Mouse (Mus musculus): ENCODE results near the gene Cyp26c1. TPM values are rescaled to one million over a fixed set of nuclear protein-coding genes. Genes with fewer than 3 reads are reported as not detected.

Cyp26c1 gene
- polyA plus RNA-seq, 2 experiments from 2014 or later, result not detected

GRCm38 (mm10) chr19:37699711-37700110, 14.3 kb downstream of the Cyp26c1 start:
- no peak for ATAC-seq

GRCm38 (mm10) chr19:37702377-37703076, 17.1 kb downstream of the Cyp26c1 start:
- ATAC-seq, result no peak

- no peak for ATAC-seq
Measured at GRCm38 (mm10) chr19:37703902-37704509, 18.6 kb downstream of the Cyp26c1 start.

- no peak for ATAC-seq
Measured at GRCm38 (mm10) chr19:37705722-37706121, 20.3 kb downstream of the Cyp26c1 start.

- ATAC-seq, result no peak
Measured at GRCm38 (mm10) chr19:37714681-37715080, 29.3 kb downstream of the Cyp26c1 start.

GRCm38 (mm10) chr19:37715980-37716379, 30.6 kb downstream of the Cyp26c1 start:
- no peak for ATAC-seq

- ATAC-seq, result no peak
Measured at GRCm38 (mm10) chr19:37716524-37717175, 31.3 kb downstream of the Cyp26c1 start.

GRCm38 (mm10) chr19:37719166-37719565, 33.8 kb downstream of the Cyp26c1 start:
- ATAC-seq, result no peak

- no peak for ATAC-seq
Measured at GRCm38 (mm10) chr19:37724591-37724990, 39.2 kb downstream of the Cyp26c1 start.

GRCm38 (mm10) chr19:37726585-37726984, 41.2 kb downstream of the Cyp26c1 start:
- ATAC-seq, result no peak

- no peak for ATAC-seq
Measured at GRCm38 (mm10) chr19:37727366-37727765, 42.0 kb downstream of the Cyp26c1 start.

- ATAC-seq, result no peak
Measured at GRCm38 (mm10) chr19:37735426-37735825, 50.0 kb downstream of the Cyp26c1 start.

- ATAC-seq, result no peak
Measured at GRCm38 (mm10) chr19:37738575-37738974, 53.2 kb downstream of the Cyp26c1 start.

GRCm38 (mm10) chr19:37740043-37740442, 54.7 kb downstream of the Cyp26c1 start:
- ATAC-seq, result no peak

Other genes starting within 250 kb of the Cyp26c1 start
- gene Exoc6, start 135.2 kb upstream of the Cyp26c1 start, polyA plus RNA-seq (2017; shearing (Covaris generic)), result 10 to 100 TPM; 34.9 to 37.6 TPM
- not detected for gene Cyp26a1, start 12.2 kb downstream of the Cyp26c1 start, polyA plus RNA-seq (2017; shearing (Covaris generic))

Data from activated CD4-positive, CD25-positive, alpha-beta regulatory T cell, adult 4 months (primary cell).